Mouse (Mus musculus) hindbrain, embryonic 11.5 days (tissue): ENCODE measurements around the gene Gsdme. TPM values are rescaled to one million over a fixed set of nuclear protein-coding genes. Genes with fewer than 3 reads are reported as not detected.

ENCODE experiments used
- ATAC-seq: fragments of 200-750 bp; cut with Nextera tagmentation; 2 replicates; pipeline ENCODE4 v1.8.0; 2017; ENCODE audit warnings: mild to moderate bottlenecking, moderate TSS enrichment, moderate library complexity; ENCODE audit not compliant: low FRiP score
- DNase-seq: peaks from one replicate; pipeline ENCODE4 v3.0.0-alpha.2; 2015; ENCODE audit warnings: low spot score
- H3K27ac ChIP-seq: fragments of 300-500 bp; sonication (generic); 2 replicates; pipeline ENCODE4 v1.5.1; 2014; ENCODE audit warnings: mild to moderate bottlenecking, low read depth, low read length
- H3K27me3 ChIP-seq: fragments of 300-500 bp; sonication (generic); 2 replicates; pipeline ENCODE4 v1.6.1; 2014; ENCODE audit warnings: mild to moderate bottlenecking, low read length, moderate library complexity, mixed read lengths; ENCODE audit not compliant: control insufficient read depth, insufficient read depth
- H3K36me3 ChIP-seq: fragments of 300-500 bp; sonication (generic); 2 replicates; pipeline ENCODE4 v1.6.1; 2014; ENCODE audit warnings: mild to moderate bottlenecking, low read length, moderate library complexity, mixed read lengths; ENCODE audit not compliant: control insufficient read depth, insufficient read depth
- H3K4me1 ChIP-seq: fragments of 300-500 bp; sonication (generic); replicated peaks from 2 replicates; pipeline ENCODE4 v1.6.1; 2014; ENCODE audit warnings: low read length, mixed read lengths; ENCODE audit not compliant: control insufficient read depth, insufficient read depth
- H3K4me2 ChIP-seq: fragments of 300-500 bp; sonication (generic); replicated peaks from 2 replicates; pipeline ENCODE4 v1.6.1; 2014; ENCODE audit warnings: mild to moderate bottlenecking, low read depth, low read length
- H3K4me3 ChIP-seq: fragments of 300-500 bp; sonication (generic); 2 replicates; pipeline ENCODE4 v1.5.1; 2014; ENCODE audit warnings: low read depth, low read length
- H3K9ac ChIP-seq: fragments of 300-500 bp; sonication (generic); 2 replicates; pipeline ENCODE4 v1.6.1; 2014; ENCODE audit warnings: low read depth, low read length
- H3K9me3 ChIP-seq: fragments of 300-500 bp; sonication (generic); 2 replicates; pipeline ENCODE4 v1.6.1; 2016; ENCODE audit warnings: low read length; ENCODE audit not compliant: control insufficient read depth
- WGBS: fragments of 180-500 bp; shearing (Covaris S2); extraction: QIAGEN DNeasy Blood & Tissue Kit; methylation state at CpG from one replicate; pipeline ENCODE4 v1.1.7; 2014; 5-methylcytosine and 5-hydroxymethylcytosine counted together
- polyA plus RNA-seq: library from polyadenylated mRNA; unstranded; fragments of >200 nt; fragmentation: Nextera tagmentation; extraction: Ambion mirVana; gene quantifications from 2 replicates; pipeline ENCODE4 v1.2.1, GENCODE M21; 2014

Gsdme gene
- polyA plus RNA-seq, 1 experiment from 2014 or later, result 55.0 TPM

DNA sequence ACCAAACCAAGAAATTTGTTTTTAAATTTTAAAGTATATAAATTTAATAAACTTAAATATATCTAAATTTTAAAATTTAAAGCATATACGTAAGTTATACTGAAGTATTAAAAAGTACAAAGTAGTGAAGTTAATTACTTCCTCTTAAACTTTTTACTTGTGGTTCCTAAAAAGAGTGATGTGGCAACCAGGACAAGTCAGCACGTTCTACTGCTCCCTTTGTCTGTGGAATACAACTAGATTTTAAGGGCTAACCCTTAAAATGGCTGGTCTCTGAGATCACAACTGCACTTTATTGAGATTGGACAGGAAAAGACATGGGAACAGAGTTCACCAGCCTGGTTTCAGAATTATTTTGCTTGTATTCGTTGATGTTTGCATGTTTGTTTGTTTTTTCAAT lies 100.6 kb downstream of the Gsdme start:
- no peak overlapping the region for H3K27ac ChIP-seq
- H3K4me2 ChIP-seq, result no peak overlapping the region
- 92% methylated on average over 3 of the region's 3 CpGs for WGBS
- DNase-seq, result no peak
- H3K36me3 ChIP-seq, result no peaks in the 10 kb centered on the region
- H3K27me3 ChIP-seq, result no peaks in the 10 kb centered on the region
- H3K4me3 ChIP-seq, result no peak overlapping the region
- ATAC-seq, result no peak
- H3K9me3 ChIP-seq, result no peaks in the 10 kb centered on the region
- no peaks in the 10 kb centered on the region for H3K4me1 ChIP-seq
- no peak overlapping the region for H3K9ac ChIP-seq

DNA sequence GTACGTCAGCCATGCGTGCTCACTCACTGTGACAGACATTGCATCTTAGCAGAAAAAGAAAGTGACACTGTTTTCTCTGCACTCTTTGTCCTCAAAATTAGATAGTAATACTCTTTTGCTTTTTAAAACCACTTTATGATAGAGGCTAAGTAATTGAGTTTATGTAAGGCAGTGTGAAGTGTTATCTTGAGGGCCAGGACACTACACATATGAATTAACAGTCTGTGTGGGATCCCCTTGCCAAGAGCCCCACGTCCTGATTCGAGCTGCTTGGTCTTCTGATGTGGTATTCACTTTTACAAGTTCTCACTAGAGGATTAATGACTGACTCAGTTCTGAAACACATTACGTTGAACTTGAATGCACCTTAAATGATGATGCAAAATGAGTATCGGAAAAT lies 103.8 kb downstream of the Gsdme start:
- ATAC-seq (no peak), DNase-seq (no peak)
- H3K4me2 ChIP-seq, result no peak overlapping the region
- no peaks in the 10 kb centered on the region for H3K36me3 ChIP-seq
- no peak overlapping the region for H3K9ac ChIP-seq
- no peaks in the 10 kb centered on the region for H3K9me3 ChIP-seq
- H3K27ac ChIP-seq, result no peak overlapping the region
- H3K27me3 ChIP-seq, result no peaks in the 10 kb centered on the region
- WGBS, result 83% methylated on average over 6 of the region's 6 CpGs
- no peak overlapping the region for H3K4me3 ChIP-seq
- no peaks in the 10 kb centered on the region for H3K4me1 ChIP-seq

DNA sequence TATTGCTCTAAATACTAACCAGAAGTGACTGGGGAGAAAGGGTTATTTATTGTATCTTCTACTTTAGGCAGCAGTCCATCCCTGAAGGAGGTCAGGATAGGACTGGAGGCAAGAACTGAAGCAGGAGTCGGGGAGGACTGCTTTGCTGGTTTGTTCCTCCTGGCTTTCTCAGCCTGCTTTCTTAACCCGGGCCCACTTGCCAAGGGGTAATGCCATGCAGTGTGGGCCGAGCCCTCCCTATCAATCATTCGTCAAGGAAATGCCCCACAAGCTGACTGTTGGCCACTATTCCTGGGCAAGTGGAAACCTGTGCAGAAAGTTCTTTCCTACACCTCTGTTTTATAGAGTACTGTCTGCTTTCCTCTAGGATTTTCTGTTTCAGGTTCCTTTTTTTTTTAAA lies 114.3 kb downstream of the Gsdme start:
- 95% methylated on average over 4 of the region's 4 CpGs for WGBS
- Histone ChIP-seq H3K27me3 (no peaks in the 10 kb centered on the region), H3K9ac (no peak overlapping the region), H3K4me3 (no peak overlapping the region), H3K4me2 (no peak overlapping the region), H3K9me3 (no peaks in the 10 kb centered on the region), H3K36me3 (no peaks in the 10 kb centered on the region), H3K27ac (no peak overlapping the region), H3K4me1 (no peaks in the 10 kb centered on the region)
- ATAC-seq, result no peak
- DNase-seq, result no peak

DNA sequence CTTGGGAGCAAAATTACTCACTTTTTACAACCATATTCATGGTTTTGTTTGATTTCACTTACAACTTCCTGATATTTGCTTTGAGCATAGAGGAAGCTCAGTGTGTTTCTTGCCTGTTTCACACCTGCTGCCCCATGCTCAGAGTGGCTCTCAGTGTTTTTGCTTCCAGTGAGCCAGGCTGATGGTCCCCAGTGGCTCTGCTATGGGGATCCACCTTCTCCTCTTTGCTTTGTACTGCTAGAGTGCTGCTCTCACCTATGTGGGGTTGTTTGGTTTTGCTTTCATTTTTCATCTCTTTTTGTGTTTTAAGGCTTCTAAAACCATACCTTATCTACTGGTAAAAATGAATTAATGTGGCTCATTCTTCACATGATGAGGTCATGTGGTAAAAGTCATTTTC lies 117.5 kb downstream of the Gsdme start:
- no peak overlapping the region for H3K9ac ChIP-seq
- no peak overlapping the region for H3K27ac ChIP-seq
- no peak for ATAC-seq
- H3K36me3 ChIP-seq, result no peaks in the 10 kb centered on the region
- no peaks in the 10 kb centered on the region for H3K27me3 ChIP-seq
- no peaks in the 10 kb centered on the region for H3K9me3 ChIP-seq
- no peak for DNase-seq
- no peak overlapping the region for H3K4me3 ChIP-seq
- no peak overlapping the region for H3K4me2 ChIP-seq
- H3K4me1 ChIP-seq, result no peaks in the 10 kb centered on the region

DNA sequence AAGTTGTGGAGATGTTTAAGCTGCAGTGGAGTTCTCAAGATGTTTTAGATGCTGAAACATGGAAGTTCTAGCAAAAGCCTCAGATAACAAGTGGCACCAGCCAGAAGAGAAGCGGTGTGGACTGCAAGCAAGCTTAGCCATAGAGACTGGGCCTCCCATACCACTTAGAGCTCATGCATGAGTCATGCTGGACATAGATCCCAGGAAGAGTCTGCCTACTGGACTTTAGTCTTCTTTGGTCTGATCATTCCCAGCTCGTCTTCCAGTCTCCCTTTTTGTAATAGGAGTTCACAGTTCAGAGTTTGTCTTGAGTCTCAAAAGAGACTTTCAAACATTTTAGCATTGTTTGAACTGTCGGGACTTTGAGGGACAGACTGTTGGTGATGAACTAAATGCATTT lies 124.1 kb downstream of the Gsdme start:
- Histone ChIP-seq H3K4me3 (no peak overlapping the region), H3K9ac (no peak overlapping the region), H3K9me3 (no peaks in the 10 kb centered on the region), H3K27ac (no peak overlapping the region), H3K36me3 (no peaks in the 10 kb centered on the region), H3K4me1 (no peaks in the 10 kb centered on the region), H3K4me2 (no peak overlapping the region), H3K27me3 (no peaks in the 10 kb centered on the region)
- ATAC-seq (no peak), DNase-seq (no peak)
- 85% methylated on average over 3 of the region's 3 CpGs for WGBS

Other genes with a start within 250 kb of the Gsdme start
- gene Mpp6, start 153.6 kb downstream of the Gsdme start, polyA plus RNA-seq, result 77.9 and 92.1 TPM in 2 replicates
- 4.7 and 7.2 TPM in 2 replicates for gene Osbpl3, start 192.3 kb upstream of the Gsdme start, polyA plus RNA-seq